Mouse (Mus musculus): ENCODE measurements around the gene Mllt10.

GRCm38 (mm10) chr2:18139646-18140045 lies 84.6 kb downstream of the Mllt10 start:
- TF ChIP-seq CTCF (IDR thresholded peaks at IDR 0.05; ENCODE audit: low read depth) (no peak), EP300 (IDR thresholded peaks at IDR 0.05; ENCODE audit: low read depth) (0 out of 2 replicates have a peak, but pooled peaks have one; percentile 37)

All from liver, postnatal 0 days (tissue).